Mouse (Mus musculus) MEL-GATA-1-ER (cell line): Measurements from ENCODE around the gene Fbxo2.
"Not testable (repeated sequence)": the region's sequence is repeated elsewhere in the genome, so short reads cannot be mapped to it uniquely, and the experiment has no call there.

Source experiments
- DNase-seq: peaks from one replicate; pipeline ENCODE4 v3.0.0-alpha.2; 2012; ENCODE audit warnings: low read depth; ENCODE audit errors: extremely low read depth

Gene Fbxo2

DNA sequence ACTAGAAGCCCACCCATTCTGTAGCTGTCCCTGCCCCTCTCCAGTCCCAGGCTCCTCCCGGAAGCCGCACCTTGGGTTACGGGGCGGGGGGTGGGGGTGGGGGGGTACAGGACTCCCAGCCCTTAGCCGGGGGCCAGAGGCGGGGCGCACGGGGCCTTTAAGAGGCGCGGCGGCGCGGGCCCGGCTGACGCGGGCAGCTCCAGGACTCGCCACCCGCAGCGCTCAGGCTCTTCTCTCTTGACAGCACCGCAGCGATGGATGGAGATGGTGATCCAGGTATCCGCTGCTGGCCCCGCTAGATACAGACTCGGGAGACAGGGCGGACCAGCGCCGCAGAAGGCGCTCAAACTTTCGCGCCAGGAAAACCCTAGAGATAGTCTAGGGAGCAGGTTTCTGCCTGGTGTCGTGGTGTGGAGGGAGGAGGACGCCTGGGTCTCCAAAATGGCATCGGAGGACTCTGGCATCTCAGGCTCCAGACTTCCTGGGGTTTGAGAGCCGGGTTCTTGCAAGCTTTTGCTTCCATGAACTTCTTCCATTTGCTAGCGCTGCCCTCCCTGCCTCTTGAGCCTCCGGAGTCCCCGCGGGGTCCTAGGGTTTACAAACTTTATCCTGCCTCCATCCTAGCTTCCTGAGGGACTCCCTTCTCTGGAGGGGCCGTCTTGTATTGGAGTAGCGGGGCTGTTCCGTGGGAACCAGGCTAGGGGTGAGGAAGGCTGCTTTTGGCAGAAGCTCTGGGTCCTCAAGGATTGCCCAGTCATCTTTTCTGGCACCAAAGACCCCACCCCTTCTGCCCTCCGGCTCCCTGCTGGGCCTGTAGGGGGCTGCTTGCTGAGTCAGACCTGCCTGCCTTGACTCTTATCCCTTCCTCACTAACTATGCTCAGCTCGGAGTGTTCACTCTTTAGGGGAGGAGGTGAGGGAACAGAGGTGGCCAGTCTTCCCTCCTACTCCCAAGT, at the start of gene Fbxo2, which contains the start of gene Fbxo44:
Gene Fbxo2, plus strand, starts transcription at position 186 of the 955 bp plus-strand sequence.
Gene Fbxo44, minus strand, starts transcription at position 47 of the 955 bp plus-strand sequence.
- no peak for DNase-seq

DNA sequence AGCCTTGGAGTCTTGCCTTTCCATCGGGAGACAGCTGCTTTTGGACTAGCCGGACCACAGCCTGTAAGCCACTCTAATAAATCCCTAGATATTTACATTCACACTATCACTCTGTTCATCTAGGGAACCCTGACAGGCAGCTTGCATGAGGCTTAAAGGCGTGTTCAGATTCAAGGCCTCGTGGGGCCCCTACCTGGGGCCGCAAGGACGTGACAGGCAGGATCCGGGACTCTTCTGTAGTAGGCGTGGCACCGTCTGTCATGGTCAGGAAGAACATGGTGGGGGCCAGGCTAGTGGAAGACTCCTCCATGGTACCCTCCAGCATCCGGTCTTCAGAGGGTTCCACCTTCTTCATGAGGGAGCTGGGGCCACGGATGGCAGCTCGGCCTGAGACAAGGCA, 47.9 kb upstream of the Fbxo2 start:
- DNase-seq = no peak

DNA sequence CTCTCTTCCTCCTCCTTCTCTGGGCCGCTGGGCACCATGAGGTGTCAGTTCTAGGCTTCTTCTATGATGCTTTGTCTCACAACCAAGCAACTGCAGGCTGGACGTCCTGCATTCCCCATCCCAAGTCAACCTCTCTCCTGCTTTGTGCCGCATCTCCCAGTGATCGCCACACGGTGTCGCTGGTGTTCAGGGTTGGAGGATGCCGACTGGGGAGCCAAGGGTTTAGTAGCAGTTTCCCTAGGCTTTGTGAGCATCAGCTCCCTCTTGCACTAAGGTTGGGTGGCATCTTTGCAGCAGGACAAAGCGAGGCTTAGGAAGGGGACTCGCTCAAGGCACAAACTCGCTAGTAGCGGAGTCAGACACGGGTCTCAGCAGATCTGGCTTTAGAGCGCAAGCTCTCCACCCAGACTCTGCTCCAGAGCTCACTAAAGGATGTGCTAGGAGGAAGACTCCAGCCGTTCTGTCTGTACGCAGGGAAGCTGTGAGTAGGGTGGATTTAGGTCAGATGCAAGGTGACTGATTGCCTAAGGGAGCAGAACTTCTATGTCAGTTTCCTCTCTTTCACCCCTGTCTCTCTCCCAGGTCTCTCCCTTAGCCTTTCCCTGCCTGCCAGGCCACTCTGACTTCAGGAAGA, 45.5 kb upstream of the Fbxo2 start:
- DNase-seq = no peak

DNA sequence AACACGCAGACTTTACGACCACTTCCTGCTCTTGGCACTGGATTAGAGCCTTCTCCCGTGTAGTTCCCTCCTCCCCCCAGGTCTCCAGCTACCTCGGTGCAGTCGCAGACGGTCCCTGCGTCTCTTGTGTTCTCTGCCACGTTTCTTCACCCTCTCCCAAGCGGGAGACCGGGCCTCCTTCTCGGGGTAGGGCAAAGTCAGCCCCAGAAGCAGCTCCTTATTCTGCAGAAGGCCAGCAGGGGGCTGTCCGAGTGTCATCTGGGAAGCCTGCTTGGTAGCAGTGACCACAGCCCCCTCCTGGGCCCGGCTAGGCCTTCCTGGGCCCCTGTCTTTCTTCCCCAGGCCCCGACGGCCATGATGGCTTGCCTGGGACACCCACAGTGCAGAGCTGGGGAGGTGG, 45.0 kb upstream of the Fbxo2 start:
- no peak for DNase-seq

DNA sequence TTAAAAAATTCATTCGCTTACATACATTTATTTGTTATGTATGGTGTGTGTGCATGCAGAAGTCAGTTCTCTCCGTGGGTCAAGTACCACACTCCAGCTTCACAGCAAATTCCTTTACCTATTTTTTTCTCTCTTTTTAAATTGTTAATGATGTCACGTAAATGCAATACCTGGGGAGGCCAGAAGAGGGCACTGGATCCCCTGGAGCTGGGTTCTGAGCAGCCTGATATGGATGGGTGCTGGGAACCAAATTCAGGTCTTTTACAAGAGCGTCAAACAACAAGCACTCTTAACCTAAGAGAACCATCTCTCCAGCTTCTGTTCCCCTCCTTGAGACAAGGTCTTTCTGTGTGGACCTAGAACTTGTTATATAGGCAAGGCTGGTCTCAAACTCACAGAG, 43.8 kb upstream of the Fbxo2 start:
- DNase-seq = no peak

DNA sequence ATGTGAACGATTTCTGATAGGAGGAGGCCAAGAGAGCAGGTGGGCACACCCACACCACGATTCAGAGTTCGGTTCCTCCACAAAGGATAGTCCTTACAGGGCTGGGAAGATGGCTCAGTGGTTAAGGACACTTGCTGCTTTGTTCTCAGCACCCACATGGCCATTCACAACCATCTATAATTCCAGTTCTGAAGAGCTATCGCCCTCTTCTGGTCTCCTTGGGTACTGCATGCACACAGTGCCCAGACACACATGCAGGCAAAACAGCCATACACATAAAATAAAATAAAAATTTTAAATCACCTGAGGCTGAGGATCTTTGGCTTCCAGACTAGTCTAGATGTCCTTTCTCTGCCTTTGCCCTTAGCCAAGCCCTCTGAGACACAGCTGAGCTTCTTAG, 43.0 kb upstream of the Fbxo2 start:
- DNase-seq = no peak

DNA sequence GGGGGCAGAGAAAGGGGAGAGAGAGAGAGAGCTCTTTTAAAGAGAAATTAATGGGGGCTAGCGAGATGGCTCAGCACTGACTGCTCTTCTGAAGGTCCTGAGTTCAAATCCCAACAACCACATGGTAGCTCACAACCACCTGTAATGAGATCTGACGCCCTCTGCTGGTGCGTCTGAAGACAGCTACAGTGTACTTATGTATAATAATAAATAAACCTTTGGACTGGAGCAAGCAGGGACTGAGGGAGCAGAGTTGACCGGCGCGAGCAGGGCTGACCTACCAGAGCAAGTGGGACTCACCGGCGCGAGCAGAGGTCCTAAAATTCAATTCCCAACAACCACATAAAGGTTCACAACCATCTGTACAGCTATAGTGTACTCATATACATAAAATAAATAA, 40.8 kb upstream of the Fbxo2 start:
- not testable (repeated sequence) for DNase-seq

DNA sequence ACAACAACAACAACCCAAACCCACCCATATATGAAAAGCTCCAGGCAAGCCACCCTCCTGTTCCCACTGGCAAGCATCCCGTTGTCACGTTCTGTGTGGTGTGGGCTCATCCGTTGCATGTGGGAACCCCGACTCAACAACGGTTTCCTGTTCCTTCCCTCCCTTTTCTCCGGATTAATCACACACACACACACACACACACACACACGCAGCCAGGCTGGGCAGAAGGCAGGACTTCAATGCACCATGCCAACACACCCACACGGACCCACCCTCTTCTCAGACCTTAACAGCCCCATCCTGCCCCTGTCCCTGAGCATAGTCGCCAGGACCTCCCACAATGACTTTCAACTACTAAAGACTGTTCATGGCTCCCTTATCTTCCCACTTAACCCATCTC, 39.9 kb upstream of the Fbxo2 start:
- DNase-seq = no peak

DNA sequence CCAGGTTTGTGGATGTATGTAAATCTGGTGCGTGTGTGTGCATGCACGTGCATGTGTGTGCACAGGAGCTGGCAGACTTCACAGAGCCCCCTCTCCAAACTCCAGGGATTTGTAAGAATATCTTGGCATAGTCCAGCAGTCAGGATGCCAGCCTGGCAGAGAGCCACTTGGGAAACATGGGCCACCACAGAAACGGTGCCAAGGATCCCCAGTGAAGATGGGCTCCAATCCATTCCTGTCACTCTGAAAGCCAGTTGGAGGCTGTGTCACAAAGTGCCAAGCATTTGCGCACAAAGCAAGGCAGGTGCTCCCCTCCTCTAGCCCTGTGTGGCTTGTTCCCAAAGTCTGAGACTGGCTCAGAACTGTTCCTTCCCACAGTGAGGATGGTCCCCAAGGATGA, 39.1 kb upstream of the Fbxo2 start:
- no peak for DNase-seq

DNA sequence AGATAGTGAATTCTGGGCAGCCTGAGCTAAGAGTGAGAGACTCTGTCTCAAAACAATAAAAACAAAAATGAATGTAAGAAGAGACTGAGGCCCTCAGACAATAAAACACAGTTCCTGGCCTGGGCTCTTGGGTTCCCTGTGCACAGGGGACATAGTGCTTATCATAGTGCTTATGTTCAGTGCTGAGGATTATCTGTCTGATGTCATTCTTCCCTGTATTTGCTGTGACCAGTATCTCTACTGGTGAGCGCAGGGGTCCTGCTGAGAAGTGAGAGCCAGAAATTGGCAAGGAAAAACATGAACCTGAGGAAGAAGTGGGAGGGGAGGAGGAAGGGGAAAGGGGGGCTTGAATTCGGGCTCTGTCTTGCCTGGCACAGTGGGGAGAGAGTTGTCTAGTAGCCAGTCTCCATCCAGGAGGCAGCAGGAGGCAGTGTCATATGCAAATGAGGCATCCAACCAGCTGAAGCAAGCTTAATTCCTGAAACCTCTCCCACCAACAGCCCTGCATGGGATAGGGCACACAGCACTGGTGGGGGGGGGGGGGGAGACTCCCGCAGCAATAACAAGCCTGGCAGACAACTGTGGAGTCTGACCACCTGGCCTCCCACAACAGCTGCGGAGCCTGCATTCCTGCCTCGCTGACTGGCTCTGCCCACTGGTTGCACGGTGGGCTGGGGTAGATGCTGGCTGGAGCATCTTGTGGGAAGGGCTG, 38.3 kb upstream of the Fbxo2 start:
- no peak for DNase-seq

DNA sequence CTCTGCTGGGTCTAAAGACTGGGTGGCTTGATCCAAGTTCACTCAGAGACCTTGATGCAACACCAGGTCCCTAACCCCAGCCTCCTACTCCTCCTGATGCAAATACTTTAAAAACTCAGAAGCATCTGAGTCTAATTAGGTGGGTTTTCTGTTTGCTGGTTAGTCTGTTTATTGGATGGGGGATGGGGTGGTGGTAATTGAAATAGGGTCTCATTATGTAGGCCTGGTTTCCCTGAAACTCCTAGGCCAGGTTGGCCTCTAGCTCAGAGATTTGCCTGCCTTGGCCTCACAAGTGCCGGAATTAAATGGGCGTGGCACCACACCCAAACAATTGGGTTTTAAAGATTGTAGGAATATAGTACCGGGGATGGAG, 37.7 kb upstream of the Fbxo2 start:
- no peak for DNase-seq

DNA sequence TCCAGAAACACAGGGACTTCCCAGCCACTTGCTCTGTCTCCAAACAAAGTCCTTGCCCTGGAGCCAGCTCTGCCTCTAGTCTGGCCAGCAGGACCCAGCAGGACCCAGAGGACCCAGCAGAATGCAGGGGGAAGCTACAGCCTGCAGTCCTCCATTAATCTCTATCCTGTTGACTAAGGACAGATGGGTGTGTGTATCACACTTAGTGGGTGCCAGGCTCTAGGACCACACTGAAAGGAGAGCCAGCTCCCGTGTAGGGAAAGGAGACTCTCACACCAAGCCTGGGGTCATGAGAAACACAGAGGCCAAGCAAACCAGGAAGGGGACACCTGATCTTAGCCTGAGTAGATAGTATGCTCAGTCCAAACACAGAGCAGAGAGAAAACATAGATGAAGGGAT, 32.2 kb upstream of the Fbxo2 start:
- DNase-seq = no peak

DNA sequence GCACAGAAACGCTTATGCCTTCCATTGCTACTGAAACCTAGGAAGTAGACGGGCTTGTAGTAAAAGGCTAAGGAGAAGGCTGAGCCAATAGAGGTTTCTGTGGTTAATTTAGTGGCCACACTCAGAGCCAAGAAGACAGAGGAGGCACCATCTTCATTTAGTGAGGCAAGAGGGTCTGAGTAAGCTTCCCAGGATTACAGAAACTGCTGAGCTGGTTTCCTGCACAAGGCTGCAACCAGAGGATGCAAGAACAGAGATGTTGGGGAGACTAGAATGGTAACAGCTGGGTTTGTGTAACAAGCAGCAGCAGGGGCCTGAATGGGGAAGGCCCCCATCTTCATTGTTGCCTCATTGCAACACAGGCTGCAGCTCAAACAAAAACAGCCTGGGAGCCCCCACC, 31.7 kb upstream of the Fbxo2 start:
- no peak for DNase-seq

DNA sequence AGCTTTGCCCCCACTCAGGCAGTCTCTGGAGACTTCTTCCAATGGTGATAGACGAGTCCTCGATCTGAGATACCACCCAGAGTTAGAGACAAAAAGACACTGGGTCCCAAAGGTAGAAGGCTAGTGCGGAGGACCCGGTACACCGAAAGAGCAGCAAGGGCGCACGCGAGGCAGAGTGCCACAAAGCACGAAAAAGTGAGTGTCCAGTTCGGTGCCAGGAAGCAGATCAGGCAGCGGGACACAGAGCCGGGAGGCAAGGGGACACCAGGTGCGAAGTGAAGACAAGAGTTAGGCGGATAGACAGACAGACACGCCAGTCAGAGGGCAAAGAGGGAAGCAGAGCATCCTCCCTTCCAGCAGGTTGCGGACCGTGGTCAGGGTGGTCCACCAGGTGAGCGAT, 30.3 kb upstream of the Fbxo2 start, which contains the start of gene Mad2l2:
Gene Mad2l2, plus strand, starts transcription at position 252 of the 400 bp plus-strand sequence.
- no peak for DNase-seq

DNA sequence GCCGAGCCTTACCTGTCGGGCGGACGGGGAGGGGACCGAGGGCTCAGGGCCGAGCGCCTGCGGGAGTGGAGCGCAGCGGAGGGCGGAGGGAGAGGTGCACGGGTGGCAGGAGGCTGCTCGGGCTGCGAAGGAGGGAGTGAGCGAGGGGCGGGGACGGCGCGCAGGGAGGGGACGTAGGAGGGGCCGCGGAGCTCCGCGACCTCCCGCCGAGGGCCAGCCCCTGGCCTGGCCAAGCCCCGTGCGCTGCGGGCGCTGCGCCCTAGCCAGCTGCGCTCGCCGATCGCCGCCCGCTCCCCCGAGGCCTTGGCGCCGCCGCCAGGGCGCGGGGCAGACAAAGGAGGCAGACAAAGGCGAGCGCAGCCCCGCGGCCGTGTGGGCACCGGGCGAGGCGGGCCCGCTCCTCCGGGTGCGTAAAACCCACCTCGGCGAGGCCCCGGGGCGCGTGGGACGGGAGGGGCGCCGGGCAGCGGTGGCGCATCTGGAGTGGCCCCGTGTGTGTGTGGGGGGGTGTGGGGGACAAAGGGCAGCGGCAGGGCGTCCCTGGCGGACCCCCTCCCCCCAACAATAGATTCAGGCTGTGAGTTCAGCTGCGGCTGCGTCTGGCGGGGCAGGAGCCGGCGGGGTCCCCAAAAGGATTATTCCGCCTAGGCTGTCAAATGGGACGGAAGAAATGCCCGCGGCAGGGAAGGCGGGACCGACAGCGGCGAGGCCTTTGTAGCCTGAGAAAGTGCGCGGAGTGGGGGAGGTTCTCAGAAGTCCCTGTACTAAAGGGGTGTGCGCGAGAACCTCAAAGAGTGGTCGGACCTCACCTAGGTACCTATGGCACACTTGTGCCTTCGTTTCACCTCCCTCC, 29.6 kb upstream of the Fbxo2 start, which contains the start of gene Draxin:
Gene Draxin, minus strand, starts transcription at position 138 of the 853 bp plus-strand sequence.
- no peak for DNase-seq

DNA sequence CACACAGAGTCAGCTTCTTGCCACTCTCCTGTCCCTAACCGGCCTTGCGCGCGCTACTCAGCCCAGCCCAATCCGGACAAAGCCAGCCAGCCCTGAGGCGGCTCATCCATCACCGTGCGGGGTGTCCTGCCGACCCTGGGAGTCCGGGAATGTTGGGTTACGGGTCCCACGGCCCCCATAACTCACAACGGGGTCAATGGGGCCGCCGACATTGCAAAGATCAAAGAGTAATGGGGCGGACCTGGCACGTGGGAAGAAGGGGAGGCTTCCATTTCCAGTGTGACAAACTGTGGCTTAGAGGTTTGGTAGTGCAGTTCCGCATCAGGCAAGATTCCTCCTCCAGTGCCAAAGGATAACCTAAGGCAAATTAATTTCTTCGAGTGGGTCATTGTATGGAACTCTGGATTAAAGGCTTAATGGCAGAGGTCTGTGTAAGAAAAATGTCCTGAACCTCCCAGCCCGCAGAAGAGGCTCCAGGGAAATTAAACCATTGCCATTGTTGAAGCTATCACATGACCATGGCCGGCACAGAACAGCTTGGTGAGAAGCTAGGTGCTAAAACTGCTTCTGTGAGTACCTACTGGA, 28.8 kb upstream of the Fbxo2 start:
- no peak for DNase-seq

DNA sequence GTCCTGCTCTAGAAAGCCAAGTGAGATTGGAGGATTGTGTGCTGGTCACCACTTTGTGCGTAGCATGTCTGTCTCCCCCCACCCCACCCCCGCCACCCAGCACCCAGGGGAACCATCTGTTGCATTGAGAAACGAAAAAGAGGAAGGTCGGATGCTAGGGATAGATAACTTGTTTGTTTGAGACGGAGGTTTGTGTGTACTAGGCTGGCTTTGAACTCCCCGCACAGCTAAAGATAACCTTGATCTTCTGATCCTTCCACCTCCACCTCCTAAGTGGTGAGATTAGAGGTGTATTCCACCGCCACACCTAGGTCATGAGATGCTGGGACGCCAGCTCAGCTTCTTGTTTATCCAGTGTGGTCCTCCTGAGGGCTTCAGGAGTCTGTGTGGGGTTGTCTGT, 25.4 kb upstream of the Fbxo2 start:
- no peak for DNase-seq

DNA sequence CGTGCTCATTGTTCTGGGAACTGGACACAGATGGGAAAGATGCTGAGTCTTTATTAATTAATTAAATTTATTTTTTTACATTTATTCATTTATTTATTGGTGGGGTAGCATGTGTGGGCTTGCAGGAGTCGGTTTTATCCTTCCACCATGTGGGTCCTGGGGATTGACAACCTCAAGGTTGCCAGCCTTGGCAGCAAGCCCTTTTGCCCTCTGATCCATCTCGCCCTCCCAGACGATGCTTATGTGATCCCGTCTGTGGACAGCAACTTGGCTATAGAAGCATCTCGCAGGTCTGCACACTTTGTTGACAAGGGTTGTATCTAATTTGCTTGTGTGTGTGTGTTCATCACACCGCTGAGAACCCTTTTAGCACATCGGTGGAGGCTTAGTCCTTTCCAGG, 22.9 kb upstream of the Fbxo2 start:
- DNase-seq = no peak

DNA sequence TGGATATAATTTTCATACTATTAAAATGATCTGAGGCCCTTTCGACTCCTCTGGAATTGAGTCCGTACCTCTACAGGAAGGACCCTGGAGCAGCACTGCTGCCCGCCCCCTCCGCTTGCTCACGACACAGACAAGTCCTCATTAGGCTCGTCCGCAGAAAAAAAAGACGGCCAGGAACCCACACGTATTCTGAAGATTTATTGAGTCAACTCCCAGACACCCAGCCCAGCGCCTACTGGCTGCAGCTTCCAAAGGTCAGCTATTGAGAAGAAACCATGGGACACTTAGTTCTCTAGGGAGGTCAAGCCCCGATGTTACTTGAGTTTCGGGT, 20.7 kb upstream of the Fbxo2 start:
- no peak for DNase-seq

DNA sequence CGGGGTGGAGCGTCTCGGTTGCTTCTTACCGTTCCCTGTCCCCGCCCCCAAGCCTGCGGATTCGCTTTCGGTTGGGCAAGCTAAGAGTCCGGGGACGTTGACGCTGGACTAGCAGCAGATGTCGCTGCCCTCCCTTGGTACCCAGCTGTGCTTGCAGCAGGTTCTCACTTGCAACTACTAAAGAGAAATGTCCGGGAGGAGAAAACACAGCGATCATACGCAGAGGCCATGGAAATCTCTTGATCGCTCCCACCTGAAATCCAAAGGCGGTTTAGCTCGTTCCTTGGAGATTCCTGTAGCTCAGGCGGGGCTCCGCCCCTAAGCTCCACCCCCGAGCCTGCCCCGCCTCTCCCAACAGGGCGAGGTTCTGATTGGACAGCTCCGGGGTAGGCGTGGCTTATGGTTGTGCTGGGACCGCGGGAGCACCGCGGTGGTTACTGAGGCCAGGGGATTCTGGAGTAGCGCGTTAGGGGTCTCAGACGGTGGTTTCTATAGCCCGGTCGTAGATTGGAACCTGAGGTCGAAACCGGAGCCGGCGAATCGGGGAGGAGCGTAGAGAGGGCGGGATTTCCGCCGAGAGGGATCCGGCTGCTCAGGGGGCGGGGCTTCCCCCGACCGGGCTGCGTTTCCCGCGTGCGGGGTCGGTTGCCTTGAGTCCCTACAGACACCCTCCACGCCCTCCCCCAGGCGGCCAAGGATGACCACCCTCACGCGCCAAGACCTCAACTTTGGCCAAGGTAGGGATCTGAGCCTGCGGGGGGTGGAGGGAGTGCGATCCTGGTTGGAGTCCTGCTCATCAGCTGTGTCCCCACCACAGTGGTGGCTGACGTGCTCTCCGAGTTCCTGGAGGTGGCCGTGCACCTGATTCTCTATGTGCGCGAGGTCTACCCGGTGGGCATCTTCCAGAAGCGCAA, 20.1 kb upstream of the Fbxo2 start:
- peak; percentile 90 for DNase-seq
